Mouse (Mus musculus): ENCODE data around the gene Gadl1. TPM values are rescaled to one million over a fixed set of nuclear protein-coding genes. Genes with fewer than 3 reads are reported as not detected.

The Gadl1 gene
- polyA plus RNA-seq, 1 experiment from 2014 or later = 0.19 TPM

DNA sequence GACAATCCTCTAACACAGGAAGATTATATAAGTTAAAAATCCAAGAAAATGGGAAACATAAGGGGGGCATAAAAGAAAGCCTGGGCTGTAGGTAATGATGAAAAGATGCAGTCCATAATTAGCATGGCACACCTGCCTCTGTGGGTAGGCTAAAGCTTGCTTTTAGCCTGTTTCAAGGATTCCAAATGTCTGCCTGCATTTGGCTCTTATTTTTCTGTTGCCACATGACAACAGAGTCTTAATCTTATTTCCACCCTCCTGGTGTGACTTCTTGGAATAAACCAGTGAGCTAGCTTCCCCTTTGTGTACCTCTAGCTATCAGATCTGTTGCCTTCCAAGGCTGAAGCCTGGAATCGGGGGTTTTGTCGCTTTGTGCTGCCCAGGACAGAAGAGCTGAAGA is 69.2 kb downstream of the Gadl1 start:
- Histone ChIP-seq H3K4me3 (ENCODE audit: low read depth, low read length) (no peak overlapping the region), H3K27ac (ENCODE audit: low read depth, low read length) (no peak overlapping the region), H3K36me3 (ENCODE audit: control insufficient read depth, insufficient read depth, low read length) (no peaks in the 10 kb centered on the region), H3K9me3 (ENCODE audit: control insufficient read depth, low read length) (no peaks in the 10 kb centered on the region), H3K4me2 (ENCODE audit: low read depth, low read length, severe bottlenecking) (no peak overlapping the region), H3K9ac (ENCODE audit: low read length) (no peak overlapping the region), H3K4me1 (replicated peaks; ENCODE audit: control insufficient read depth, insufficient read depth, low read length) (no peaks in the 10 kb centered on the region), H3K27me3 (ENCODE audit: control insufficient read depth, insufficient read depth, low read length) (no peaks in the 10 kb centered on the region)
- 81% methylated on average over 2 of the region's 2 CpGs for WGBS
- DNase-seq (ENCODE audit: low spot score) (no peak), ATAC-seq (replicated peaks; ENCODE audit: low FRiP score) (no peak)

DNA sequence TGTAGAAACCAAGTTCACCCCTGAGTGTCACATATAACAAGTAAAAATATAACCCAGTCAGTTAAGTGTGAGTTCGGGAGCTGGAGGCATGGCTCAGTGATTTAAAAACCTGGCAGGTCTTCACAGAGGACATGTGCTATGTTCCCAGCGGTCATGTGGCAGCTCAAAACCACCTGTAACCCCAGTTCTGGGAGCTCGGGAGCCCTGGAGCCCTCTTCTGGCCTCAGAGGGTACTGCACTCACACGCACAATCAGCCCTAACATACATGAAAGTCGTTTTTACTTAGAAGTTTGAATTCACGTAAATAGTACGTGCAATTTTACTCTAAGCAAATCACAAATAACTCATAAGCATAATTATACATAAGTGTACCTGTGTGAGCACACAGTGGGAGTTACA is 81.4 kb downstream of the Gadl1 start:
- no peak for ATAC-seq (replicated peaks; ENCODE audit: low FRiP score)
- 89% methylated on average over 7 of the region's 7 CpGs for WGBS
- no peaks in the 10 kb centered on the region for H3K4me1 ChIP-seq (replicated peaks; ENCODE audit: control insufficient read depth, insufficient read depth, low read length)
- no peak overlapping the region for H3K4me3 ChIP-seq (ENCODE audit: low read depth, low read length)
- H3K27me3 ChIP-seq (ENCODE audit: control insufficient read depth, insufficient read depth, low read length) = no peaks in the 10 kb centered on the region
- H3K9me3 ChIP-seq (ENCODE audit: control insufficient read depth, low read length) = no peaks in the 10 kb centered on the region; the same call in 1 of the 2 replicates
- no peak overlapping the region for H3K9ac ChIP-seq (ENCODE audit: low read length)
- H3K36me3 ChIP-seq (ENCODE audit: control insufficient read depth, insufficient read depth, low read length) = no peaks in the 10 kb centered on the region
- DNase-seq (ENCODE audit: low spot score) = no peak
- no peak overlapping the region for H3K4me2 ChIP-seq (ENCODE audit: low read depth, low read length, severe bottlenecking)
- no peak overlapping the region for H3K27ac ChIP-seq (ENCODE audit: low read depth, low read length)

DNA sequence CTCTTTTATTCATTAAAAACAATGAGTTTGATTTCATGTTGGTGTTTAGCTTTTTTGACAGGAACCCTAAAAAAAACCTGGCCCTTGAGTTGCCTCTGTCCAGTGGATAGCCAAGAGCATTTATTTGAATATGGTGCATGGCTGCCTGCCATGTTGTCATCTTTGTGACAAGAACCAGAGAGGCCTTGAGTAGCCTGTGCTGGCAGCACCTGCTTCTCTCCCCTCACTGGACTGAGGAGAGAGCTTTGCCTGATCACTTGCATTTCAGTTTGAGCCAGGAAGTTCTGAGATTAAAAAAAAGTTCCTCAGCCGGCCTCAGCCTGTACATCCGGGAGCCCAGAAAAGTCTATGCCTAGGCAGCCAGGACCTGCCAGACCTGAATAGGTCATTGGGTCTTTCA is 85.5 kb downstream of the Gadl1 start:
- DNase-seq (ENCODE audit: low spot score) = no peak
- Histone ChIP-seq H3K9me3 (ENCODE audit: control insufficient read depth, low read length) (no peaks in the 10 kb centered on the region; the same call in 1 of the 2 replicates), H3K4me1 (replicated peaks; ENCODE audit: control insufficient read depth, insufficient read depth, low read length) (no peaks in the 10 kb centered on the region), H3K27me3 (ENCODE audit: control insufficient read depth, insufficient read depth, low read length) (no peaks in the 10 kb centered on the region), H3K36me3 (ENCODE audit: control insufficient read depth, insufficient read depth, low read length) (no peaks in the 10 kb centered on the region), H3K4me3 (ENCODE audit: low read depth, low read length) (no peak overlapping the region), H3K27ac (ENCODE audit: low read depth, low read length) (no peak overlapping the region), H3K9ac (ENCODE audit: low read length) (no peak overlapping the region), H3K4me2 (ENCODE audit: low read depth, low read length, severe bottlenecking) (no peak overlapping the region)
- 89% methylated on average over 2 of the region's 2 CpGs for WGBS
- no peak for ATAC-seq (replicated peaks; ENCODE audit: low FRiP score)

GRCm38 (mm10) chr9:115995856-115996560 is 86.8 kb downstream of the Gadl1 start:
- no peaks in the 10 kb centered on the region for H3K9me3 ChIP-seq (ENCODE audit: control insufficient read depth, low read length)
- H3K4me3 ChIP-seq (ENCODE audit: low read depth, low read length) = no peak overlapping the region
- no peak overlapping the region for H3K9ac ChIP-seq (ENCODE audit: low read length)
- H3K4me2 ChIP-seq (ENCODE audit: low read depth, low read length, severe bottlenecking) = no peak overlapping the region
- H3K4me1 ChIP-seq (replicated peaks; ENCODE audit: control insufficient read depth, insufficient read depth, low read length) = no peaks in the 10 kb centered on the region
- WGBS = 86% methylated on average over 23 of the region's 23 CpGs
- DNase-seq (ENCODE audit: low spot score) = no peak
- no peak overlapping the region for H3K27ac ChIP-seq (ENCODE audit: low read depth, low read length)
- H3K36me3 ChIP-seq (ENCODE audit: control insufficient read depth, insufficient read depth, low read length) = no peaks in the 10 kb centered on the region
- no peaks in the 10 kb centered on the region for H3K27me3 ChIP-seq (ENCODE audit: control insufficient read depth, insufficient read depth, low read length)
- ATAC-seq (replicated peaks; ENCODE audit: low FRiP score) = no peak

- Histone ChIP-seq H3K4me1 (replicated peaks; ENCODE audit: control insufficient read depth, insufficient read depth, low read length) (no peaks in the 10 kb centered on the region), H3K9me3 (ENCODE audit: control insufficient read depth, low read length) (no peaks in the 10 kb centered on the region), H3K36me3 (ENCODE audit: control insufficient read depth, insufficient read depth, low read length) (no peaks in the 10 kb centered on the region), H3K27me3 (ENCODE audit: control insufficient read depth, insufficient read depth, low read length) (no peaks in the 10 kb centered on the region), H3K4me3 (ENCODE audit: low read depth, low read length) (no peak overlapping the region), H3K9ac (ENCODE audit: low read length) (no peak overlapping the region), H3K27ac (ENCODE audit: low read depth, low read length) (no peak overlapping the region), H3K4me2 (ENCODE audit: low read depth, low read length, severe bottlenecking) (no peak overlapping the region)
- ATAC-seq (replicated peaks; ENCODE audit: low FRiP score) = no peak
- 84% methylated on average over 4 of the region's 4 CpGs for WGBS
- DNase-seq (ENCODE audit: low spot score) = no peak
Observed at GRCm38 (mm10) chr9:115998383-115998782, 89.1 kb downstream of the Gadl1 start.

- Histone ChIP-seq H3K4me3 (ENCODE audit: low read depth, low read length) (no peak overlapping the region), H3K9me3 (ENCODE audit: control insufficient read depth, low read length) (no peaks in the 10 kb centered on the region), H3K4me2 (ENCODE audit: low read depth, low read length, severe bottlenecking) (no peak overlapping the region), H3K36me3 (ENCODE audit: control insufficient read depth, insufficient read depth, low read length) (no peaks in the 10 kb centered on the region), H3K27ac (ENCODE audit: low read depth, low read length) (no peak overlapping the region), H3K4me1 (replicated peaks; ENCODE audit: control insufficient read depth, insufficient read depth, low read length) (no peaks in the 10 kb centered on the region), H3K9ac (ENCODE audit: low read length) (no peak overlapping the region), H3K27me3 (ENCODE audit: control insufficient read depth, insufficient read depth, low read length) (no peaks in the 10 kb centered on the region)
- WGBS = 85% methylated on average over 8 of the region's 8 CpGs
- no peak for ATAC-seq (replicated peaks; ENCODE audit: low FRiP score)
- DNase-seq (ENCODE audit: low spot score) = no peak
Observed at GRCm38 (mm10) chr9:115999361-115999990, 90.2 kb downstream of the Gadl1 start.

DNA sequence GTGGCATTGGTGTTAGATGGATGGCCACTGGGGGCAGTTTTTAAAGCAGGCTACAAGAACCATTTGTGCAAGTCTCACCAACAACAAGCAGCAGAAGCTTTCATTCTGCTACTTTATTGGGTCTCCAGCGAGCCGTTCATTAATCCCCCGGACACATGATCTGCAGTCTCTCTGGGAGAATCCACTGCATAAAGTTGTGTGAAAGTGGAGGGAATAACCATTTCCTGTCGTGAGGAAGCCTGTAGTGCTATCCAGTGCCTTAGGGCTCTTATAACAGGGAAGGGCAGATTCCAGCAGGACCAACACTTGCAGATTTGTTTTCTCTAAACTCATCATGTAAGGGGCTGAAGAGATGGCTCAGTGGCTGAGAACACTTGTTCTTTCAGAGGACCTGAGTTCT is 104.7 kb downstream of the Gadl1 start:
- Histone ChIP-seq H3K36me3 (ENCODE audit: control insufficient read depth, insufficient read depth, low read length) (no peaks in the 10 kb centered on the region), H3K9me3 (ENCODE audit: control insufficient read depth, low read length) (no peaks in the 10 kb centered on the region), H3K9ac (ENCODE audit: low read length) (no peak overlapping the region), H3K27me3 (ENCODE audit: control insufficient read depth, insufficient read depth, low read length) (no peaks in the 10 kb centered on the region), H3K27ac (ENCODE audit: low read depth, low read length) (no peak overlapping the region), H3K4me3 (ENCODE audit: low read depth, low read length) (no peak overlapping the region), H3K4me1 (replicated peaks; ENCODE audit: control insufficient read depth, insufficient read depth, low read length) (no peaks in the 10 kb centered on the region), H3K4me2 (ENCODE audit: low read depth, low read length, severe bottlenecking) (no peak overlapping the region)
- no peak for ATAC-seq (replicated peaks; ENCODE audit: low FRiP score)
- 65% methylated on average over 4 of the region's 4 CpGs for WGBS
- no peak for DNase-seq (ENCODE audit: low spot score)

GRCm38 (mm10) chr9:116016221-116016620 is 107.0 kb downstream of the Gadl1 start:
- no peaks in the 10 kb centered on the region for H3K36me3 ChIP-seq (ENCODE audit: control insufficient read depth, insufficient read depth, low read length)
- H3K4me2 ChIP-seq (ENCODE audit: low read depth, low read length, severe bottlenecking) = no peak overlapping the region
- DNase-seq (ENCODE audit: low spot score) = no peak
- no peaks in the 10 kb centered on the region for H3K4me1 ChIP-seq (replicated peaks; ENCODE audit: control insufficient read depth, insufficient read depth, low read length)
- 85% methylated on average over 9 of the region's 9 CpGs for WGBS
- no peak for ATAC-seq (replicated peaks; ENCODE audit: low FRiP score)
- H3K9ac ChIP-seq (ENCODE audit: low read length) = no peak overlapping the region
- no peak overlapping the region for H3K4me3 ChIP-seq (ENCODE audit: low read depth, low read length)
- H3K27ac ChIP-seq (ENCODE audit: low read depth, low read length) = no peak overlapping the region
- H3K9me3 ChIP-seq (ENCODE audit: control insufficient read depth, low read length) = no peaks in the 10 kb centered on the region
- no peaks in the 10 kb centered on the region for H3K27me3 ChIP-seq (ENCODE audit: control insufficient read depth, insufficient read depth, low read length)

GRCm38 (mm10) chr9:116017091-116017490 is 107.8 kb downstream of the Gadl1 start:
- no peaks in the 10 kb centered on the region for H3K27me3 ChIP-seq (ENCODE audit: control insufficient read depth, insufficient read depth, low read length)
- H3K9me3 ChIP-seq (ENCODE audit: control insufficient read depth, low read length) = no peaks in the 10 kb centered on the region
- no peak overlapping the region for H3K9ac ChIP-seq (ENCODE audit: low read length)
- H3K4me3 ChIP-seq (ENCODE audit: low read depth, low read length) = no peak overlapping the region
- no peak for DNase-seq (ENCODE audit: low spot score)
- H3K27ac ChIP-seq (ENCODE audit: low read depth, low read length) = no peak overlapping the region
- 85% methylated on average over 3 of the region's 3 CpGs for WGBS
- ATAC-seq (replicated peaks; ENCODE audit: low FRiP score) = no peak
- no peak overlapping the region for H3K4me2 ChIP-seq (ENCODE audit: low read depth, low read length, severe bottlenecking)
- H3K4me1 ChIP-seq (replicated peaks; ENCODE audit: control insufficient read depth, insufficient read depth, low read length) = no peaks in the 10 kb centered on the region
- H3K36me3 ChIP-seq (ENCODE audit: control insufficient read depth, insufficient read depth, low read length) = no peaks in the 10 kb centered on the region

Data from forebrain, embryonic 11.5 days (tissue).